Mouse (Mus musculus): ENCODE results near the gene Ddah2. TPM values are rescaled to one million over a fixed set of nuclear protein-coding genes. Genes with fewer than 3 reads are reported as not detected.

Ddah2 gene
- not detected for polyA plus RNA-seq (2014; fragmentation: Illumina TruSeq; extraction: RNeasy Lipid Tissue Mini Kit (QIAGEN cat#74804); ENCODE audit: low read depth, low replicate concordance)

DNA sequence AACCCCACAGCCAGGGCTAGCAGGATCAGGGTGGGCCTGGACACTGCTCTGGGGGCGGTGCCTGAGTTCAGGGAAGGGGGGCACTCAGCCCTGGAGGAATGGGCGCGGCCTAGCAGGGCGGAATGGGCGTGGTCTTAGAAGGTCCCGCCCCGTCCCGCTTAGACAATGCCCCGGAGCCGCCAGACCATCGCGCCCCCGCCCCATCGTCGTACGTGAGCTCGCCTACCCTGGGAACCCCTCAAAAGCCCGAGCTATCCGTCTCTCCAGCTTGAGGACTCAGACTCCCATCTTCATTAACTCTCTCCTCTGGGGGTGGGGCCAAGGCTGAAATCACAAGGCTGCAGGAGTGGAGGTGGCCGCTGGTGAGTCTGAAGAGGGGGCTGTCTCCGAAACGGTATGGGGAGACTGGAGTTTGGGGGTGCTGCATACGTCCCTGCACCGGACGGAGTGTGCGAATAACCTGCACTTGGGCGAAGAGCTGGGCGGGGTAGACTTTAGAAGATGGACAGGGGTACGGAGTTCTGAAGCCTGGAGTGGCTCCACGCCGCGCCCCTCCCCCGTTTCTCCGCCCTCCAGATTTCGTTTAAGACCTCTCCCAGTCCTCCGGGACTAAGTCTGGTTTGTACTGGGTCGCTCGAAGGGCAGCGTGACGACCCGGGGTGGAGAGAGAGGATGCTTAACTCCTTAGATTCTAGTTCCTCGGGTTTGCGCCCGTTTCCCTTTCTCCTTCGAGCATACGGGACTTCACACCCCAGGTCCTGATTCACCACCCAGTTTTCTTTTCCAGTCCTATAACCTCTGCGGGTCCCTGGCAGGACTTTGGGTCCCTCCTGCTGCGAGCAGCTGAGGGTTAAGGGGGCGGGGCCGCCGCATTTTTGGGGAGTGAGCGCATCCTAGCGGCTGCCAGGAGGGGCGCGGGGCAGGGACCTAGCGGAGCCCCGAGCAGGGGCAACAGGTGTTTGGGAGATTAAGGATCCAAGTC, at the start of gene Ddah2:
TSS of gene Ddah2 (plus strand) at position 125 of the 982 bp plus-strand sequence.

DNA sequence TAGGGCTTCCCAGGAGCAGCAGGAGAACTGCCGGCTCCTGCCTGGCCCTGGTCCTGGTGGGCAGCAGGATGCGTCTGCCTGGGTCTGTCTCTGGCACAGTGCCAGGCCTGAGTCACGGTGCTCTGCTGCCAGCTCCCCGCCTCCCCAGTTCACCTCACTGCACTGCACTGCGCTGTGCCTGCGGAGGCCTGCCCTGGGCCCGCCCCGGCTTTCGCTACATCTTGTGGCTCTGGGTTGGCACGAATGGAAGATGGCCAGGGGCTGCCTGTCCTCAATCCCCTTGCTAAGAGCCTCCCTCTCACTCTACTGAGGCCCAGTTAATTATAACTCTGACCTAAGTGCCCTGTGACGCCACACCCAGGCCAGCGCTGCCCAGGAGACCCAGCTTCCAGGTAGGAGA, 42.5 kb upstream of the Ddah2 start, which contains the start of gene Vwa7:
TSS of gene Vwa7 (plus strand) at position 204 of the 400 bp plus-strand sequence.

GRCm38 (mm10) chr17:35027277-35028068, 31.4 kb upstream of the Ddah2 start, which contains the start of gene Sapcd1:
TSS of gene Sapcd1 (minus strand) at chr17:35028016.

GRCm38 (mm10) chr17:35046681-35047455, 12.0 kb upstream of the Ddah2 start, which contains the start of gene Msh5:
TSS of gene Msh5 (minus strand) at chr17:35046745.

DNA sequence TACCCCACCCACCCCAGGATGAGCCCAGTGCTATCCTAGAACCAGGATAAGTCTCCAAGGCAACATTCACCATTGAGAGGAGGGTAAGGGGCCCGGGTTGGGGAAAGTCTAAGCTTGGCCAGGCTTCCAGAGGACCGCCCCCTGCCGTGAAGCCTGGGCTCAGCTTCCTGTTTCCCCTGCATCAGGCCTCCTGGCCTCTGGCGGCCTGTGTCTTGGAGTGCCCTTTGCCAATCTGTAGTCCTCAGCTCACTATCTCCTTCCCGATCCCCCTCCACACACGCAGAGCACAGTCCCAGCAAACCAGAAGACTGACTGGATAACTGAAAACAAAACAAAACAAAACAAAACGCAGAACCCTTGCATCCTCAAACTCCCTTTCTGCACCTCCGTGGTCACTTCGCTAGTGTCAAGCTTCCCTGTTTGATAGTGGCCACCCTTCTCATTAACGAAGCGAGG, 9.2 kb upstream of the Ddah2 start, which contains the start of gene Clic1:
TSS of gene Clic1 (plus strand) at position 406 of the 456 bp plus-strand sequence.

GRCm38 (mm10) chr17:35064951-35065947, 6.4 kb downstream of the Ddah2 start, which contains the start of gene Ly6g6c:
TSS of gene Ly6g6c (plus strand) at chr17:35065388.

GRCm38 (mm10) chr17:35066084-35066483, 7.2 kb downstream of the Ddah2 start, which contains the start of gene Mpig6b:
TSS of gene Mpig6b (minus strand) at chr17:35066184.

GRCm38 (mm10) chr17:35076507-35077176, 17.8 kb downstream of the Ddah2 start, which contains the start of gene Ly6g6e:
TSS of gene Ly6g6e (plus strand) at chr17:35076902.

GRCm38 (mm10) chr17:35077786-35078233, 19.0 kb downstream of the Ddah2 start, which contains the start of gene Ly6g6d:
TSS of gene Ly6g6d (minus strand) at chr17:35078065.

GRCm38 (mm10) chr17:35085208-35085865, 26.5 kb downstream of the Ddah2 start, which contains the start of gene Ly6g6f:
TSS of gene Ly6g6f (minus strand) at chr17:35085610.

GRCm38 (mm10) chr17:35088825-35089644, 30.2 kb downstream of the Ddah2 start, which contains the start of gene Abhd16a:
TSS of gene Abhd16a (plus strand) at chr17:35089263.

DNA sequence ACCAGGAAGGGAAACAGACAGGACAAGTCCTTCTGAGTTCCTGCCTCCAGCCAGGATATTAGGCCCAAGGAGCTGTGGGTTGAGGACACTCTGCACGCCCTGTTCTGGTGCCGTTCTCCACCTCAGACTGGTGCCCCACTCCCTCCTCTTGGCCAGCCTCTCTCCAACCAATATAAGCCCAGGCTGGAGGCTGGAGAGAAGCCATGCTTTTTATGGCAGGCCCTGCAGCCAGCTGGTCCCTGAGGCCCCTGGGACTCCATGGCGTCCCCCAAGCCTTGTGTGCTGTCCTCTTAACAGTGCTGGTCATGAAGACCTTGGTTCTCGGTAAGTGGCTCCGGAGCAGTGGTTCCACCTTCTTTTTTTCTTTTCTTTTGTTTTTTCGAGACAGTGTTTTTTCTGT, 49.3 kb downstream of the Ddah2 start, which contains the start of gene Ly6g5c:
TSS of gene Ly6g5c (plus strand) at position 183 of the 400 bp plus-strand sequence.

Other genes with a start within 250 kb of the Ddah2 start
- 11.5 TPM for gene Stk19, start 222.1 kb upstream of the Ddah2 start, polyA plus RNA-seq (2014; fragmentation: Illumina TruSeq; extraction: RNeasy Lipid Tissue Mini Kit (QIAGEN cat#74804); ENCODE audit: low read depth, low replicate concordance)
- gene Dxo, start 222.0 kb upstream of the Ddah2 start, polyA plus RNA-seq (2014; fragmentation: Illumina TruSeq; extraction: RNeasy Lipid Tissue Mini Kit (QIAGEN cat#74804); ENCODE audit: low read depth, low replicate concordance): 3.9 TPM
- 3.8 TPM for gene Skiv2l, start 208.8 kb upstream of the Ddah2 start, polyA plus RNA-seq (2014; fragmentation: Illumina TruSeq; extraction: RNeasy Lipid Tissue Mini Kit (QIAGEN cat#74804); ENCODE audit: low read depth, low replicate concordance)
- 2.9 TPM for gene Nelfe, start 208.6 kb upstream of the Ddah2 start, polyA plus RNA-seq (2014; fragmentation: Illumina TruSeq; extraction: RNeasy Lipid Tissue Mini Kit (QIAGEN cat#74804); ENCODE audit: low read depth, low replicate concordance)
- 1.3 TPM for gene Cfb, start 196.5 kb upstream of the Ddah2 start, polyA plus RNA-seq (2014; fragmentation: Illumina TruSeq; extraction: RNeasy Lipid Tissue Mini Kit (QIAGEN cat#74804); ENCODE audit: low read depth, low replicate concordance)
- 2.7 TPM for gene Zbtb12, start 179.6 kb upstream of the Ddah2 start, polyA plus RNA-seq (2014; fragmentation: Illumina TruSeq; extraction: RNeasy Lipid Tissue Mini Kit (QIAGEN cat#74804); ENCODE audit: low read depth, low replicate concordance)
- gene Gm20547, start 177.0 kb upstream of the Ddah2 start, polyA plus RNA-seq (2014; fragmentation: Illumina TruSeq; extraction: RNeasy Lipid Tissue Mini Kit (QIAGEN cat#74804); ENCODE audit: low read depth, low replicate concordance): 1.3 TPM
- 20.2 TPM for gene C2, start 160.8 kb upstream of the Ddah2 start, polyA plus RNA-seq (2014; fragmentation: Illumina TruSeq; extraction: RNeasy Lipid Tissue Mini Kit (QIAGEN cat#74804); ENCODE audit: low read depth, low replicate concordance)
- gene Ehmt2, start 160.6 kb upstream of the Ddah2 start, polyA plus RNA-seq (2014; fragmentation: Illumina TruSeq; extraction: RNeasy Lipid Tissue Mini Kit (QIAGEN cat#74804); ENCODE audit: low read depth, low replicate concordance): 10.5 TPM
- not detected for gene Slc44a4, start 144.6 kb upstream of the Ddah2 start, polyA plus RNA-seq (2014; fragmentation: Illumina TruSeq; extraction: RNeasy Lipid Tissue Mini Kit (QIAGEN cat#74804); ENCODE audit: low read depth, low replicate concordance)
- 3.5 TPM for gene Neu1, start 127.8 kb upstream of the Ddah2 start, polyA plus RNA-seq (2014; fragmentation: Illumina TruSeq; extraction: RNeasy Lipid Tissue Mini Kit (QIAGEN cat#74804); ENCODE audit: low read depth, low replicate concordance)
- 46.5 TPM for gene Hspa1b, start 99.8 kb upstream of the Ddah2 start, polyA plus RNA-seq (2014; fragmentation: Illumina TruSeq; extraction: RNeasy Lipid Tissue Mini Kit (QIAGEN cat#74804); ENCODE audit: low read depth, low replicate concordance)
- gene Gm20481, start 89.1 kb upstream of the Ddah2 start, polyA plus RNA-seq (2014; fragmentation: Illumina TruSeq; extraction: RNeasy Lipid Tissue Mini Kit (QIAGEN cat#74804); ENCODE audit: low read depth, low replicate concordance): not detected
- gene Hspa1a, start 86.9 kb upstream of the Ddah2 start, polyA plus RNA-seq (2014; fragmentation: Illumina TruSeq; extraction: RNeasy Lipid Tissue Mini Kit (QIAGEN cat#74804); ENCODE audit: low read depth, low replicate concordance): 23.9 TPM
- gene Hspa1l, start 86.3 kb upstream of the Ddah2 start, polyA plus RNA-seq (2014; fragmentation: Illumina TruSeq; extraction: RNeasy Lipid Tissue Mini Kit (QIAGEN cat#74804); ENCODE audit: low read depth, low replicate concordance): not detected
- 9.4 TPM for gene Lsm2, start 77.2 kb upstream of the Ddah2 start, polyA plus RNA-seq (2014; fragmentation: Illumina TruSeq; extraction: RNeasy Lipid Tissue Mini Kit (QIAGEN cat#74804); ENCODE audit: low read depth, low replicate concordance)
- gene Vars, start 58.0 kb upstream of the Ddah2 start, polyA plus RNA-seq (2014; fragmentation: Illumina TruSeq; extraction: RNeasy Lipid Tissue Mini Kit (QIAGEN cat#74804); ENCODE audit: low read depth, low replicate concordance): 10.7 TPM
- gene Vwa7, start 42.5 kb upstream of the Ddah2 start, polyA plus RNA-seq (2014; fragmentation: Illumina TruSeq; extraction: RNeasy Lipid Tissue Mini Kit (QIAGEN cat#74804); ENCODE audit: low read depth, low replicate concordance): not detected
- not detected for gene Sapcd1, start 31.0 kb upstream of the Ddah2 start, polyA plus RNA-seq (2014; fragmentation: Illumina TruSeq; extraction: RNeasy Lipid Tissue Mini Kit (QIAGEN cat#74804); ENCODE audit: low read depth, low replicate concordance)
- gene Msh5, start 12.3 kb upstream of the Ddah2 start, polyA plus RNA-seq (2014; fragmentation: Illumina TruSeq; extraction: RNeasy Lipid Tissue Mini Kit (QIAGEN cat#74804); ENCODE audit: low read depth, low replicate concordance): not detected
- 23.6 TPM for gene Clic1, start 9.1 kb upstream of the Ddah2 start, polyA plus RNA-seq (2014; fragmentation: Illumina TruSeq; extraction: RNeasy Lipid Tissue Mini Kit (QIAGEN cat#74804); ENCODE audit: low read depth, low replicate concordance)
- gene Ly6g6c, start 6.4 kb downstream of the Ddah2 start, polyA plus RNA-seq (2014; fragmentation: Illumina TruSeq; extraction: RNeasy Lipid Tissue Mini Kit (QIAGEN cat#74804); ENCODE audit: low read depth, low replicate concordance): not detected
- gene Mpig6b, start 7.1 kb downstream of the Ddah2 start, polyA plus RNA-seq (2014; fragmentation: Illumina TruSeq; extraction: RNeasy Lipid Tissue Mini Kit (QIAGEN cat#74804); ENCODE audit: low read depth, low replicate concordance): not detected
- not detected for gene Ly6g6e, start 17.9 kb downstream of the Ddah2 start, polyA plus RNA-seq (2014; fragmentation: Illumina TruSeq; extraction: RNeasy Lipid Tissue Mini Kit (QIAGEN cat#74804); ENCODE audit: low read depth, low replicate concordance)
- gene Ly6g6d, start 19.0 kb downstream of the Ddah2 start, polyA plus RNA-seq (2014; fragmentation: Illumina TruSeq; extraction: RNeasy Lipid Tissue Mini Kit (QIAGEN cat#74804); ENCODE audit: low read depth, low replicate concordance): not detected
- not detected for gene Ly6g6f, start 26.6 kb downstream of the Ddah2 start, polyA plus RNA-seq (2014; fragmentation: Illumina TruSeq; extraction: RNeasy Lipid Tissue Mini Kit (QIAGEN cat#74804); ENCODE audit: low read depth, low replicate concordance)
- 4.8 TPM for gene Abhd16a, start 30.2 kb downstream of the Ddah2 start, polyA plus RNA-seq (2014; fragmentation: Illumina TruSeq; extraction: RNeasy Lipid Tissue Mini Kit (QIAGEN cat#74804); ENCODE audit: low read depth, low replicate concordance)
- not detected for gene Ly6g5c, start 49.2 kb downstream of the Ddah2 start, polyA plus RNA-seq (2014; fragmentation: Illumina TruSeq; extraction: RNeasy Lipid Tissue Mini Kit (QIAGEN cat#74804); ENCODE audit: low read depth, low replicate concordance)
- not detected for gene Ly6g5b, start 56.4 kb downstream of the Ddah2 start, polyA plus RNA-seq (2014; fragmentation: Illumina TruSeq; extraction: RNeasy Lipid Tissue Mini Kit (QIAGEN cat#74804); ENCODE audit: low read depth, low replicate concordance)
- 1.4 TPM for gene Gpank1, start 62.4 kb downstream of the Ddah2 start, polyA plus RNA-seq (2014; fragmentation: Illumina TruSeq; extraction: RNeasy Lipid Tissue Mini Kit (QIAGEN cat#74804); ENCODE audit: low read depth, low replicate concordance)
- gene Csnk2b, start 63.0 kb downstream of the Ddah2 start, polyA plus RNA-seq (2014; fragmentation: Illumina TruSeq; extraction: RNeasy Lipid Tissue Mini Kit (QIAGEN cat#74804); ENCODE audit: low read depth, low replicate concordance): 163 TPM
- gene D17H6S53E, start 67.3 kb downstream of the Ddah2 start, polyA plus RNA-seq (2014; fragmentation: Illumina TruSeq; extraction: RNeasy Lipid Tissue Mini Kit (QIAGEN cat#74804); ENCODE audit: low read depth, low replicate concordance): 1.3 TPM
- not detected for gene Apom, start 73.0 kb downstream of the Ddah2 start, polyA plus RNA-seq (2014; fragmentation: Illumina TruSeq; extraction: RNeasy Lipid Tissue Mini Kit (QIAGEN cat#74804); ENCODE audit: low read depth, low replicate concordance)
- gene Bag6, start 76.1 kb downstream of the Ddah2 start, polyA plus RNA-seq (2014; fragmentation: Illumina TruSeq; extraction: RNeasy Lipid Tissue Mini Kit (QIAGEN cat#74804); ENCODE audit: low read depth, low replicate concordance): 11.5 TPM
- 7.2 TPM for gene Prrc2a, start 105.9 kb downstream of the Ddah2 start, polyA plus RNA-seq (2014; fragmentation: Illumina TruSeq; extraction: RNeasy Lipid Tissue Mini Kit (QIAGEN cat#74804); ENCODE audit: low read depth, low replicate concordance)
- gene Aif1, start 117.0 kb downstream of the Ddah2 start, polyA plus RNA-seq (2014; fragmentation: Illumina TruSeq; extraction: RNeasy Lipid Tissue Mini Kit (QIAGEN cat#74804); ENCODE audit: low read depth, low replicate concordance): 8.7 TPM
- gene Lst1, start 129.4 kb downstream of the Ddah2 start, polyA plus RNA-seq (2014; fragmentation: Illumina TruSeq; extraction: RNeasy Lipid Tissue Mini Kit (QIAGEN cat#74804); ENCODE audit: low read depth, low replicate concordance): not detected
- not detected for gene Ltb, start 135.4 kb downstream of the Ddah2 start, polyA plus RNA-seq (2014; fragmentation: Illumina TruSeq; extraction: RNeasy Lipid Tissue Mini Kit (QIAGEN cat#74804); ENCODE audit: low read depth, low replicate concordance)
- gene Tnf, start 143.0 kb downstream of the Ddah2 start, polyA plus RNA-seq (2014; fragmentation: Illumina TruSeq; extraction: RNeasy Lipid Tissue Mini Kit (QIAGEN cat#74804); ENCODE audit: low read depth, low replicate concordance): not detected
- not detected for gene Lta, start 146.3 kb downstream of the Ddah2 start, polyA plus RNA-seq (2014; fragmentation: Illumina TruSeq; extraction: RNeasy Lipid Tissue Mini Kit (QIAGEN cat#74804); ENCODE audit: low read depth, low replicate concordance)
- gene Gm16181, start 161.8 kb downstream of the Ddah2 start, polyA plus RNA-seq (2014; fragmentation: Illumina TruSeq; extraction: RNeasy Lipid Tissue Mini Kit (QIAGEN cat#74804); ENCODE audit: low read depth, low replicate concordance): not detected
- 5.0 TPM for gene Atp6v1g2, start 174.6 kb downstream of the Ddah2 start, polyA plus RNA-seq (2014; fragmentation: Illumina TruSeq; extraction: RNeasy Lipid Tissue Mini Kit (QIAGEN cat#74804); ENCODE audit: low read depth, low replicate concordance)
- gene Nfkbil1, start 176.8 kb downstream of the Ddah2 start, polyA plus RNA-seq (2014; fragmentation: Illumina TruSeq; extraction: RNeasy Lipid Tissue Mini Kit (QIAGEN cat#74804); ENCODE audit: low read depth, low replicate concordance): not detected
- 11.1 TPM for gene Ddx39b, start 182.7 kb downstream of the Ddah2 start, polyA plus RNA-seq (2014; fragmentation: Illumina TruSeq; extraction: RNeasy Lipid Tissue Mini Kit (QIAGEN cat#74804); ENCODE audit: low read depth, low replicate concordance)
- gene H2-D1, start 203.7 kb downstream of the Ddah2 start, polyA plus RNA-seq (2014; fragmentation: Illumina TruSeq; extraction: RNeasy Lipid Tissue Mini Kit (QIAGEN cat#74804); ENCODE audit: low read depth, low replicate concordance): 42.0 TPM

All from adrenal gland, adult 10 weeks (tissue).